Mouse (Mus musculus): ENCODE results near the gene Gm10134.
"Not testable (repeated sequence)": the region's sequence is repeated elsewhere in the genome, so short reads cannot be mapped to it uniquely, and the experiment has no call there.

Gm10134 gene

GRCm38 (mm10) chr2:28502987-28503386, 2.9 kb upstream of the Gm10134 start:
- no peak for DNase-seq (ENCODE audit: extremely low read depth, insufficient read length, low spot score)

GRCm38 (mm10) chr2:28504676-28505075, 1.2 kb upstream of the Gm10134 start:
- DNase-seq (ENCODE audit: extremely low read depth, insufficient read length, low spot score): no peak

DNA sequence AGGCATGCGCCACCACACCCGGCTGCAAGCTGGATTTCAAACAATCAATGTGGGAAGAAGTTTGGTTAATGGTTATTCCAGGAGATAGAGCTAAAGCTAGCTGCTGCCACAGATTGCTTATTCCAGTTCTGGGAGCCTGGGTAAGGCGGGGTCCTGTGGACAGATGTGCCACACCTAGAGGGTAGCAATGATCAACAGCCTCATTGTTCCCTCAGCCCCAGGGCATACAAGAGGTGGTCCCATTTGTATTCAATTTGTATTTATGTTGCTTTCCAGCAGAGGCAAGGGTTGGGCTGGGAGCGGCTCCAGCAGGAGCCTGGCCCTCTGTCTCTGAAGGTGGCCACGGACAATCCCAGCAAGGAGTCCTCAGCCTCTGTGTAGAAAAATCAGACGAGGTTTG, 396 bp downstream of the Gm10134 start:
- no peak for DNase-seq (ENCODE audit: extremely low read depth, insufficient read length, low spot score)

DNA sequence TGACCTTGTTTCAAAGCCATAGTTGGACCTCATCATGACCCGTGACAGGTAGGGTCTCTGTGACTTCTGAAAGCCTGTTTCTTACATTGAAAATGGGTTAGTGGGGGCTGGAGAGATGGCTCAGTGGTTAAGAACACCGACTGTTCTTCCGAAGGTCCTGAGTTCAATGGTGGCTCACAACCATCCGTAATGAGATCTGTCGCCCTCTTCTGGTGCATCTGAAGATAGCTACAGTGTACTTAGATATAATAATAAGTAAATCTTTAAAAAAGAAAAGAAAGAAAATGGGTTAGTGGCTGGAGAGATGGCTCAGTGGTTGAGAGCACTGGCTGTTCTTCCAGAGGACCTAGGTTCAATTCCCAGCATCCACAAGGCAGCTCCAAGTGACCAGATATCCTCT, 5.7 kb downstream of the Gm10134 start:
- not testable (repeated sequence) for DNase-seq (ENCODE audit: extremely low read depth, insufficient read length, low spot score)

- DNase-seq (ENCODE audit: extremely low read depth, insufficient read length, low spot score): no peak
These were observed 7.0 kb downstream of the Gm10134 start, which contains the start of gene Ralgds for GRCm38 (mm10) chr2:28512798-28513401. TSS of gene Ralgds (plus strand) at chr2:28513125.

- DNase-seq (ENCODE audit: extremely low read depth, insufficient read length, low spot score): no peak
These were observed 7.8 kb downstream of the Gm10134 start for GRCm38 (mm10) chr2:28513431-28514370.

GRCm38 (mm10) chr2:28514489-28514888, 8.6 kb downstream of the Gm10134 start:
- no peak for DNase-seq (ENCODE audit: extremely low read depth, insufficient read length, low spot score)

DNA sequence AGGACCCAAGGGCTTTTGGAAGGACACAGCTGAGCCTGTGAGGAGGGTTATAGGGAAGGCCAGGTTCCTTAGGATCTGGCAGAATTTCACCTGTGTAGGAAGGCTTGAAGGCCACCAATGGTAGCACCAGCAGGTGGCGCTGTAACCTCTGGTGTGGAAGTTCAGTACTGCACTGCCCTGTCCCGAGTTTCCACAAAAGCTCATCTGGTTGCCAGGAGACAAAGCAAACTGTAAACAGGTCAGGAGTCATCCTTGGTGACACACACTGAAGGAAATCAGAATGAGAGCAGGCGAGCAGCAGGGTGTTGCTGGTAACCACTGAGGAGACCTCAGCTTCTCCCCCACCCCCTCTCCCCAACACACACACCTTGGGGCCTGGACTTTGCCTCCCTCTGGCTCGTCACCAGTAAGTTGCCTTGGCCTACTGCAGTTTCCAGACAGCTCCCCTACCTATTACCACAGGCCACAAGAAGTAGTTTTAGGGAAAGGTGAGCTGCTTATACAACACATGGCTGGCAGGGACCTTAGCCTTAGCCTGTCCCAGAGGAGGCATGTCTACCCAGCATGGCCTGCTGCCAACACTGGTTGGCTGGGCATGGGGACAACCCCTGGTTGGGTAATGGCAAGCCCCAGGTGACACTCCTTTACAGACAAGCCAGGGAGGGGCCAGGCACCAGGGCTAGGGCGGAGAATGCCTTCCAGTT, 11.5 kb downstream of the Gm10134 start:
- DNase-seq (ENCODE audit: extremely low read depth, insufficient read length, low spot score): peak; percentile 71

- no peak for DNase-seq (ENCODE audit: extremely low read depth, insufficient read length, low spot score)
These were observed 12.3 kb downstream of the Gm10134 start for GRCm38 (mm10) chr2:28518231-28518630.

DNA sequence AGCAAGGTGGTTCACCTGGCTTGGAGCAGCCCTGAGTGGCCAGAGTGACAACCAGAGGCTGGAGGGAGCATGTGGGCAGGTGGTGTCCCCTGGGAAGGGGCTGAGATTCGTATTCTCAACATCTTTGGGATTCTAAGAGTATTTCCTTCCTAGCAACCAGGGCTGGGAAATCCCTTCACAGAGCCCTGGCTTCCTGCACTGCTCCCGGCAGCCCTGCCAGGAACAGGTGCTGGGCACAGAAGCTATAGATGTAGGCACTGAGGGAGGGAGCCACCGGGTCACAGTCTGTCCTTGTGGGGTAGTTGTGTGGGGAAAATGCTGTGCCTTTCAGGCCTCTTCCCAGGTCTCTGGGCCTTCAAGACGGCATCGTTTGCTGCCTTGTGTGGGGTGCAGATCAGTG, 14.7 kb downstream of the Gm10134 start:
- DNase-seq (ENCODE audit: extremely low read depth, insufficient read length, low spot score): no peak

DNA sequence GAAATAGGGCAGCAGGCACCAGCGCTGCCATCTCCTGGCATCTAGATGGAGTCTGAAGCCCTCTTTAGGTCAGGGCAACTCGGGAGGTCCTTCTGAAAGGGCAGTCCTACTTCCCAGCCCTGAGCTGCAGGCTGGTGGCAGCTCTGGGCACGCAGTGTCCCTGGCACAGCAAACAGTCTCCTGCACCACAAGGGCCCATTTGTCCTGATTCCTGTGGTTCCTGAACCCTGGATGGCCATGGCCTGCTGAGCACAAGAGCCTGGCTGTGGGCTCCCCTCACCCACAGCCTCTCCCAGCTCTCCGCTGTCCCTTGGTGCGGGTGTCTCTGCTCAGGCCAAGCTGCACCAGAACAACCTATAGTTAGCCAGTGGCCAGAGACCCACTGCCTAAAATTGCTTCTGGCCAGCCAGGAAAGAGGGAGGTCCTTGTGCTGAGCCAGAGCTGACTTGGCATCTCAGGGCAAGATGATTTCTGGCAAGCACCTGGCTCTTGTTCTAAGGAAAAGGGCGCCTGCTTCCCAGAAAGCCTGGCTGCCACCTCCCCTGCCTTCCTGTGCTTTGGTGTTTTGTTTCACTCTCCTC, 15.8 kb downstream of the Gm10134 start:
- DNase-seq (ENCODE audit: extremely low read depth, insufficient read length, low spot score): no peak

- DNase-seq (ENCODE audit: extremely low read depth, insufficient read length, low spot score): no peak
These were observed 16.3 kb downstream of the Gm10134 start for GRCm38 (mm10) chr2:28522166-28522565.

GRCm38 (mm10) chr2:28523643-28524117, 17.8 kb downstream of the Gm10134 start:
- DNase-seq (ENCODE audit: extremely low read depth, insufficient read length, low spot score): peak; percentile 94

DNA sequence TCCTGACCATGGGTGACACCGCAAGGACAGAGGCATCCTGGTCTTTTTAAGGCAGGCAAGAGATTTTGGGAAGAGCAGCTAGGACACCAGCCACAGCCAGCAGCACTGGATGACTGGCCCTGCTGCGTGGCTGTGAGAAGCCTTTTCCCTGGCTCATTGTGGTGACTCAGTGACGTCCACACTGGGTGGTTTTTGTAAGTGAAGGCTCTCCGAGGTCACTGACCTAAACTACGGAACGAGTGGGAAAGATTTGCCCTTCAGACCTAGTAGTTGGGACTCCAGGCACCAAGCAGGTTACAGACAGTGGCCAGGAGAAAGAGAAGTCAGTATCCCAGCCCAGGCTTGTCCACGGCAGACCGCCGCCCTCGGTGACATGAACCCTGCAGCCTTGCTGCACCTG, 18.5 kb downstream of the Gm10134 start:
- peak; percentile 54 for DNase-seq (ENCODE audit: extremely low read depth, insufficient read length, low spot score)

- DNase-seq (ENCODE audit: extremely low read depth, insufficient read length, low spot score): peak; percentile 87
These were observed 19.5 kb downstream of the Gm10134 start for GRCm38 (mm10) chr2:28525219-28525942.

- DNase-seq (ENCODE audit: extremely low read depth, insufficient read length, low spot score): peak; percentile 73
These were observed 20.3 kb downstream of the Gm10134 start for GRCm38 (mm10) chr2:28525943-28526876.

DNA sequence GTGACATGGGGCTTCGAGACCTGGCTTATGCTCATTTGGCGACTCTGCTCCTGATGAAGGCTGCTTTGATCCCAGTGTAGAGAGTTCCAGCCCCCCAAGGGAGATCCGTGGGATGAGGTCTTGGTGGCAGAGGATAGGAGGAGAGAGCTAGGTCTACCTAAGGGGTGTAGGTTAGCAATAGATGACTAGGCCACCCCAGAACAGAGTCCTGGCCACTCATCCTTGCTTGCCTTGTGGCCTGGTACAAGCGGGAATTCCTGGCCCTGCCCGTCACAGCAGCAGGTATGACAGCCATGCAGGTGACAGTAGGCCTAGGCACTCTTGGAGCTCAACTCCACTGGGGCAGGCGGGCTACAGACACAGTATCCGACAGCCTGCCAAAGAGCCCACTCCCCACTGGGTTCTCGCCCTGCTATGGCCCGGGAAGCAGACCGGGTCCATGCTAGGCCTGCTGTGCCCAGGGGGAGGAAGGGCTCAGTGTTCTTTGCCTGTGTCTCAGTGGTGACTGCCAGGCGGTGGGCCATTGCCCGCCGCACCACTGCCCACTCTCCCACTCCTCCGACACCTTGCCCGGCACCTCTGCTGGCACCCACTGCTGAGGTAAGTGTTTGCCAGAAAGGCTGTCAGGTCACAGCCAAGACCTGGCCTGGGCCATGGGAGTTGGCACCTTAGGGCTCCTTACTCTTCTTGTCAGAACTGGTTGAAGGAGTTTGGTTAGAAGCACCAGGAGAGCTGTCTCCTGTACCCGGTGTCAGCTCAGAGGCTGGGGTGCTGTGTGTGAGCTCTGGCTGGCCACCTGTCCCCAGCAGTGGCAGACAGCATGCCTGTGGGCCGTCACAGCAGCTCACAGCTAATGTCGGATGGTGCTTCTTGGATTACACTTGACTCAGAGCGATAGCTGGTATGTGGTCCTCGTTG, 21.8 kb downstream of the Gm10134 start:
- DNase-seq (ENCODE audit: extremely low read depth, insufficient read length, low spot score): no peak

DNA sequence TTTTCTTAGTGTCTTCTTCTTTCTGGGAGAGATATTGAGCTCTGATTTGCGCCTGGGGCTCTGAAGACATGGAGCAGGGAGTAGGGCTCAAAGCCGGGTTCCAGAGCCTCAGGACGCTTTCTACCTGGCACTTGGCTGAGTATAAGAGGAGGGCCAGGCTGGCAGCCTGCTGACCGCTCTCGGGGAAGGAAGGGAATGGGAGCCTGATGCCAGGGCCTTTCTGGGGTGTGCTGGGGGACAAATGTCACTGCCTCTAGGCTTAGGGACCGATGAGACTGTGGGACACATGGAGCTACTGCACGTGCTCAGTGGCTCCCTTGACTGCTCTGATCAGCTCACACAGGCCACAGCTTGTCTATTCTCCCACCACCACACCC, 22.4 kb downstream of the Gm10134 start:
- DNase-seq (ENCODE audit: extremely low read depth, insufficient read length, low spot score): no peak

Measured in 3134 (cell line).